Mouse (Mus musculus) macrophage (primary cell): Measurements from ENCODE around the gene Negr1. TPM values are rescaled to one million over a fixed set of nuclear protein-coding genes. Genes with fewer than 3 reads are reported as not detected.
"Not testable (repeated sequence)": the region's sequence is repeated elsewhere in the genome, so short reads cannot be mapped to it uniquely, and the experiment has no call there.

Source experiments
- H3K27ac ChIP-seq: fragments of 350-480 bp; formaldehyde crosslinking; 2 replicates; pipeline ENCODE4 v1.9.0; 2021
- H3K36me3 ChIP-seq: fragments of 350-480 bp; formaldehyde crosslinking; 2 replicates; pipeline ENCODE4 v1.9.0; 2021; ENCODE audit errors: inconsistent target
- H3K4me3 ChIP-seq: fragments of 350-480 bp; formaldehyde crosslinking; 2 replicates; pipeline ENCODE4 v1.9.0; 2021; ENCODE audit errors: inconsistent target
- H3K79me2 ChIP-seq: fragments of 350-480 bp; formaldehyde crosslinking; 2 replicates; pipeline ENCODE4 v1.9.0; 2021; ENCODE audit errors: inconsistent target
- WGBS: methylation state at CpG from one replicate; pipeline ENCODE4 v1.1.7; 2026; ENCODE audit warnings: inconsistent platforms; ENCODE audit not compliant: missing documents; 5-methylcytosine and 5-hydroxymethylcytosine counted together
- polyA plus RNA-seq: library from polyadenylated mRNA; stranded (reverse); fragments of 250-400 nt; gene quantifications from 3 replicates; pipeline ENCODE4 v1.2.4, GENCODE M21; 2018; ENCODE audit warnings: inconsistent platforms

Gene Negr1
- polyA plus RNA-seq, 1 experiment from 2014 or later = not detected

DNA sequence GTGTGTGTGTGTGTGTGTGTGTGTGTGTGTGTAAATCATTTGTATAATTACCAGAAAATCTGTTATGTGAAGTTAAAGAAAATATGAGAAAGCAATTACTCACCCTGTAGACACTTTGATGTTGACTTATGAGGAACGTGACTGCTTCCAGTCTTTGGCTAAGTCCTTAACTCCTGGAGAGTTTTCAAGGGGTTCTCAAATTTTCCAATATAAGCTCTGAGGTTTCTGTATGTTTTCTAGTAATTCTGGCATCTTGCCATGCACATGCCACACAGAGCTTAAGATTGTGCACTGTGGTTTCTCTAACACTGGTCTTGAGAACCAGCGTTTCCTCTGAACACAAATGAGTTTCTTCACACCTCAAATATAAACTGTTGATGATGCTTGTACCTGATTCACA, 460.0 kb downstream of the Negr1 start:
- H3K27ac ChIP-seq = no peak overlapping the region
- WGBS = 20% methylated on average over 2 of the region's 2 CpGs
- H3K4me3 ChIP-seq = no peak overlapping the region
- no peaks in the 10 kb centered on the region for H3K79me2 ChIP-seq
- no peaks in the 10 kb centered on the region for H3K36me3 ChIP-seq

DNA sequence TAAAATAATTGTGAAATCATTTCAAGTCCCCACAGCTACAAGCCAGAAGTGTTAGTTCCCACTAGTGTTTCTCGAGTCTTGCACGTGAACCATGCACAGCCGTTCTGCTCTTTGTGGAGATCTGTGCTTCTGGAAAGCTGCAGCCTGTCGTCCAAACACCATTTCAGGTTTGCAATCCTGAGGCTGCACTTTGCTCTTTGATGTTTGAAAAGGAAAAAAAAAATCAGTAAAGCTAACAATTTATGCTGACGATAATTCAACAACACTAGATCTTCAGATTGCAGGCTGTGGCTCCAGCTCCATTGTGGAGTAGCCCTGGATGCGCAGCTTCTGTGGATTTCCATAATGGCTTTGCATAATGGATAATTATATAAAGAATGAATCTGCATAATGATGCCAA, 463.0 kb downstream of the Negr1 start:
- Histone ChIP-seq H3K79me2 (no peaks in the 10 kb centered on the region), H3K4me3 (no peak overlapping the region), H3K27ac (no peak overlapping the region), H3K36me3 (no peaks in the 10 kb centered on the region)
- 86% methylated on average over 6 of the region's 6 CpGs for WGBS

DNA sequence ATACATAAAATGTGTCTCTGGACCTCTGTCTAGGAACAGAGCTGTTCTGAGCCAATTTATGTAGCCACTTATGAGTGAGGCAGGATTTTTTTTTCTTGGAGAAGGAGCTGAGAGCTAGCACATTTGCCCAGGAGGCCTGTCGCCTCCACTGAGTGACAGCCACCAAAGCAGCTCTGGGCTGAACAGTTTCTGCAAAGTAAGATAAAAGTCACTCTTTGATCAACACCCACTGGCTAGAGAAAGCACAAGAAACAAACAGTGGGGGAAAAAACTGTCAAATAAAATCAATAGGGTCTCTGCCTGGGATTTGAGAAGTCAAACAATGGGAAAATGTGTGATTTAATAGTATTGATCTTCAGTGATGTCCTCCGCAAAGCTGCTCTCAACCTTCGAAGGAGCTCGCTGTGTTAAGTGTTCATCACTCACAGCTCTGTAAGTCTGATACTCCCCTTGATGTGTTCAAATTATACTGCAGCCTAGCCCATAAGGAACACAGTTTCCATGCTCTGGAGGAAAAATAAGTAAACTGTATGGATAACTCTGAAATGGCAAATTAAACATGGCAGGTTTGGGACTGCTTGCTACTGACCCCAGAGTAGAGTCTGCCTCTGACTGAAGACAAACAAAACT, 470.0 kb downstream of the Negr1 start:
- no peak overlapping the region for H3K27ac ChIP-seq
- 85% methylated on average over 4 of the region's 4 CpGs for WGBS
- no peak overlapping the region for H3K4me3 ChIP-seq
- no peaks in the 10 kb centered on the region for H3K79me2 ChIP-seq
- H3K36me3 ChIP-seq = no peaks in the 10 kb centered on the region

DNA sequence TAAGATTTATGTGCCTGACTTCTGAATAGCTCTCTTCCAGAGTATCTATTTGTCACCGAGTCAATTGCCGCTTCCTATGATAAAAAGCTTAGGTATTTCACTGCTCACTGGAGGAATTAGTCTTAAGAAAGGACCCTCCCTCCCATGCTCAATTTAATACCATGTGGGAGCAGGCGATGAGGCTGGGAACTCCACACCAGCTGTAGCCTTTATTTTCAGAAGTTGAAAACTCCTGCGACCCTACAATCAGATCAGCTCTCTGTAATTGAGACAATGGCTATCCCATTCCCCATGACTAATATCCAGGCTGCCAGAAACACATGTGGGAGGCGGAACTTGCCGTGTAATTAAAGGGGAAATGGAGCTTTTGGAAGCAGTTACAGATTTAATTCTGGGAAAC, 474.4 kb downstream of the Negr1 start:
- no peak overlapping the region for H3K27ac ChIP-seq
- no peaks in the 10 kb centered on the region for H3K79me2 ChIP-seq
- H3K4me3 ChIP-seq = no peak overlapping the region
- H3K36me3 ChIP-seq = no peaks in the 10 kb centered on the region
- WGBS = 80% methylated on average over 6 of the region's 6 CpGs

DNA sequence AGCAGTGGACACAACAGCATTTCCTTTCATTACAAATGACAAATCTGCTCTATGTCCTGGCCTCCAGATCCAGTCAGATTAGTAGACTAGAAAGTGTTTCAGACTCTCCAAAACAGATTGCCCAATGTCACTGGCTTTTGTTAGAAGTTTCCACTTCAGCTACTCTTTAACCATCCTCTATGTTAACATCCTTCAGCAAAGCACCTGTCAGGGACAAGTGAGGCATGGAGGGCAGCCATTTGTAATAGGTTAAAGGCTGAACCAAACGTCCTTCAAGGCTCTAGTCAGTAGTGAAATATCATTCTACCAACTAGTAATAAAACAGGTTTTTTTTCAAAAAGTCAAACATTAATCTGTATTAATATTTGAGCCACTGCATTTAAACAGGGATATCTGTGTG, 475.0 kb downstream of the Negr1 start:
- Histone ChIP-seq H3K27ac (no peak overlapping the region), H3K4me3 (no peak overlapping the region), H3K36me3 (no peaks in the 10 kb centered on the region), H3K79me2 (no peaks in the 10 kb centered on the region)
- WGBS = 82% methylated on average over 1 of the region's 1 CpGs

DNA sequence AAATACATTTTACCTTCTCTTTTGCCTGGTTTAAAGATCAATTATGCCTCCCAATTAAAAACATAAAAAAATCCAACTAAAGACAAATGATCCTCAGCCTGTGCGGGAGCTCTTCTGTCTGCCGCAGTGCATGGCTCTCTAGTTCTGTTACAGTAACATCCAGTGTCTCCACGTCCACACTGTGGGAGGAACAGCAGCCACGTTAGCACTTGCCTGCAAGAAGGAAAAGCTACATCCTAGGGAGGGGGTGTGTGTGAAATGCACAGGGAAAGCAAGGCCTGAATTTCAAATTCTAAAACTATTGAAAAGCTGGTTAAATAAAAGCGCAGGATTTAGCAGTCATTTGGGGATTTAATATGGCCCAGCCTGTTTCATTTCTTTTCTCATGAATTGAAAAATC, 479.0 kb downstream of the Negr1 start:
- no peak overlapping the region for H3K4me3 ChIP-seq
- H3K79me2 ChIP-seq = no peaks in the 10 kb centered on the region
- H3K36me3 ChIP-seq = no peaks in the 10 kb centered on the region
- 74% methylated on average over 5 of the region's 5 CpGs for WGBS
- no peak overlapping the region for H3K27ac ChIP-seq

DNA sequence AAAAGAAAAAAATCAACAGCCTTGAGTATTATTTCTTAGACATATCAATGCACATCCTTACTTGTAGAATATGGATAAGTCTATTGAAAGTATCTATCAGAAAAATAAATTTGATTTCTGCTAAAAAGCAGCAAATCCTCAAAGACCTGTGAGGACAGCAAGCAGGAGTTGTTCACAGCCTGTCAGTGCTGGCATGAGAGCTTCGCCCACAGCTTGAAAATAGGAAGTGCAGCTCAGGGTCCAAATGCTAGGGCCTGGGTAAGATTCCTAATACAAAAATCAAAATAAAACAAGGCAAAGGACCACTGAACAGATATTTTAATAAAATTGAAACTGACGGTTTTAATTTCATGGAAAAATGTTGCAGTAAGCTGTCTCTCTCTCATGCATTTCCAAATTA, 483.0 kb downstream of the Negr1 start:
- Histone ChIP-seq H3K79me2 (no peaks in the 10 kb centered on the region), H3K4me3 (no peak overlapping the region), H3K36me3 (no peaks in the 10 kb centered on the region), H3K27ac (no peak overlapping the region)
- 76% methylated on average over 2 of the region's 2 CpGs for WGBS

DNA sequence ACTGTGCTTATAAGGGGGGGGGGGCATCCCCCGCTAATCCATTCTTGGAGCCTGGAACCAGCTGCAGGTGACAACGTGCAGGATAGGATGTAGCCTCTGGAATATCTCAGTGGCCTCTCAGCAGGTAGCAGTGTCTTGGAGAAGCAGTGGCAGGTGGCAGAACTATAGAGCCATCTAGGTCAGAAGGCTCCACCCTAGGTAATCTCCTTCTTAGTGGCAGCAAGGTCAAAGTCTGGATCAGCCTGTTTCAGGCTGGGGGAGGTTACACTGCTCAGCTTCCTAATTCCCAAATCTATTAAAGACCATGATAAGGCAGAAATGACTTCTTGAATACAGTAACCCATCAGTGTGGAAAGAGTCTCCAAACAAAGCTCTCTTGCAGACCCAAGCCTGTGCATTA, 502.8 kb downstream of the Negr1 start:
- H3K4me3 ChIP-seq, H3K36me3 ChIP-seq, H3K27ac ChIP-seq, H3K79me2 ChIP-seq: not testable (repeated sequence)
- WGBS = 71% methylated on average over 2 of the region's 2 CpGs

DNA sequence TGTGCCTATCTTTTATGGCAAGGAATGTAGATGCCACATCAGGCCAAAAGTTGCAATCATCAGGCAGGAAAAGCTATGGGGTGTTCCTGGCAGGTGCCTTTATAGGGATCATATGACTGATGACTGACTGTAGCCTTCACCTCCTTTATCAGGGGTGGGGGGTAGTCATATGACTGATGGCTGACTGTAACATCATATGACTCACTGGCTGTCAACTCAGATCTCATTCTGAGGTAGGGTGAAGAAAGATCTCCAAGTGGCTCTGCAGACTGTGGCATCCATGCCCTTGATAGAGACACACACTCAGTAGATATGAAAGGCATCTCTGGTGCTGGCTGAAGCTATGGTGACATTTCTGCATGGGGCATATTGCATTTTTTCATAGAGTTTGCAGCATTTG, 504.7 kb downstream of the Negr1 start:
- H3K4me3 ChIP-seq = no peak overlapping the region
- H3K79me2 ChIP-seq = no peaks in the 10 kb centered on the region
- H3K36me3 ChIP-seq = no peaks in the 10 kb centered on the region
- no peak overlapping the region for H3K27ac ChIP-seq

DNA sequence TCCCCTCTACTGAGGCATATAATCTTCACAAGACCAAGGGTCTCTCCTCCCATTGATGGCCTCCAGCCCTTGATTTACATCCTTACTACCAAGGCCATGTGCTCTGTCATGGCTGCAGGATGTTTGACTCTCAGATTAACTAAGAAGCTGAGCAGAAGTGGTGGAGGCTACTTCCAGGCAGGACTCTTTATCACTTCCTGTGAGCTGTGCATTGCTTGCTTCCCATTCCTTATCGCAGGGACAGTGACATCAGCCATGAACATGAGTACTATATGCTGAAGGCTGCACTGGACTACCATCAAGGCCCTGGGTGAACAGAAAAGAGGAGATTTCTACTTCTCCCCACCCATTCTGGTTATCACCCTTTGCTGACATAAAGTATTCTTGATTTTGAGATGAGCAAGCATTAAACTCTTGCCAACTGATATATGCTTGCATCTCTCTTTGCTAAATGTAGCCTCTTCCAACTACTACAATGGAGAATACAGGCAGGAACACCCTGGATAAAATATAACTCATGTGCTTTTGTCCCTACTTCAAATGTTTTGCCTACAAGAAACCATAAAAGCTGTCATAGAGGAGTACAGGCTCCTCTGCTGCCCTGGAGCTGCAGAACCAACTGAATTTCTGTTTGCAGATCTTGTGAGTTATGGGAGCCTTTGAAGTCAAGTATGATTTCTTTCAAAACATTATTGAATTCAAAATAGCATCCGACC, 517.8 kb downstream of the Negr1 start:
- H3K27ac ChIP-seq = no peak overlapping the region
- WGBS = 33% methylated on average over 2 of the region's 2 CpGs
- H3K79me2 ChIP-seq = no peaks in the 10 kb centered on the region
- H3K4me3 ChIP-seq = no peak overlapping the region
- H3K36me3 ChIP-seq = no peaks in the 10 kb centered on the region

DNA sequence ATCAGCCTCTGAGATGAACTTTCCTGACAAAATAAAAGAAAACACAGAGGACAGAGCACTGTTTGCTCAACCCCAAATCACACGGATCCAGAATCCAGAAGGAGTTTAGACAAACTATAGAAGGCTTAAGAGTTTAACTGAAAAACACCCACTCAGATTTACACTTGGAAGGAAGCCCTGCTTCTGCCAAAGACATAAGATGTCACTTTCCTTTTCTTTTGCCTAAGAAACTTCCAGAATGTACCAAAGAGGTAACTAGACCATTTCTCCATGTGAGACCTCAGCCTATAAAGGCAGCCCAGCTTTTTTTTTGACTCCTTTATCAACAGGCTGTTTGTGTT, 518.3 kb downstream of the Negr1 start:
- 90% methylated on average over 1 of the region's 1 CpGs for WGBS

DNA sequence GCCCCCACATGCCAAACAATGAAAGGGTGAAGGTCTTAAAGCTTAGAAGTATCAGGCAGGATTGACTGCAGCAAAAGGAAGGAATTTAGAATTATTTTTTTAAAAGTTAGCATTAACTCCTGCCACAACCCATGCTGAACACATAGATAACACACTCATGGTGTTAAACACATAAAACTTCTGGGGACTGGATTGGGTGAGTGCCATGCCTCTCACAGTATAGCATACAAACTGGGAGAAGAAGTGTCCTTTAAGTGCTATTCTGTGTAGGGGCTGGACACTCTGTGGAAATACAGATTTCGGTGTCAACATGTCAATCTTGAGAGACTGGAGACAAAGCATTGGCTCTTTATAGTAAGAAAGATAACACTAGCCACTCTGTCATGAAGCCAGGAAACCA, 519.0 kb downstream of the Negr1 start:
- WGBS = 88% methylated on average over 1 of the region's 1 CpGs
- H3K36me3 ChIP-seq = no peaks in the 10 kb centered on the region
- H3K27ac ChIP-seq = no peak overlapping the region
- no peaks in the 10 kb centered on the region for H3K79me2 ChIP-seq
- no peak overlapping the region for H3K4me3 ChIP-seq

More for the DNA sequence above, 518.3 kb downstream of the Negr1 start:
- no peaks in the 10 kb centered on the region for H3K36me3 ChIP-seq
- no peak overlapping the region for H3K4me3 ChIP-seq
- no peaks in the 10 kb centered on the region for H3K79me2 ChIP-seq
- no peak overlapping the region for H3K27ac ChIP-seq

DNA sequence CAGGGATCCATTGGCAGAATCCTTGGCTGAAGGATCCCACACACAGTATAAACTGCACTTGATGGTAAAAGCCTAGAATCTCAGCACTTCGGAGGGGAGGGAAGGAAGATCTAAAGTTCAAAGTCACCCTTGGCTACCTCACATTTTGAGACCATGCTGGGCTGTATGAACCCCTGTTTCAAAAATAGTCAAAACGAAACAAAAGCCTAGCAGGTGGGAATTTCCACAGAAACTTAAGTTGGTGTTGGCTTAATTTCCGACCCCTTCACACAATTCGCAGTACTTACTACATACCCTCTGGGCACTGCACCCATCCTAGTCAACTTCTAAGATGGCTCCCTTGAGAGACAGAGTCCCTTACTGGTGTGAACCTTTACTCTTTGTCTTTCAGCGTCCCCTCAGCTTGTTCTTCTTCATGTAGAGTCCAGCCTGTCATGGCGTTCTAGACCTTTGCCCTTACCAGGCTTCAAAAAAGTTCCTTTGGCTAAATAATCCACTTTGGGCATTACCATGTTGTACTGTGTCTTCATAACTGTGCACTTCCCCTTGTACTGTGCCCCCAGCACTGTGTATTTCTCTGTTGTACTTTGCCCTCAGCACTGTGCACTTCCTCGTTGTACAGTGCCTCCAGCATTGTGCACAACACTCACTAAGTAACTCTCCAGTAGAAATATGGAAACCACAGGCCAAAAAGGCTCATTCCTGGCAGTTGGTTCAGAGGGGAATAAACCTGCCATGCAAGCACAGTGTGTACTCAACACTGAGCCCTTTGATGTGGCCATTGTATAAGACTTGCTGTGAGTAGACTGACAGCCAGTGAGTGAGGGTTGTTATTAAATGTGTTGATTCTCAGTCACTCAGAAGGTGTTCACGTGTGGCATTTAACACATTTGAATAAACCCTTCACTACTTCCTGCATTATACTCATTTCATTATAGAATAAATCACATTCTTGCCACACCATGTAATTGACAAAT, 521.5 kb downstream of the Negr1 start:
- Histone ChIP-seq H3K27ac (no peak overlapping the region), H3K79me2 (no peaks in the 10 kb centered on the region), H3K36me3 (no peaks in the 10 kb centered on the region), H3K4me3 (no peak overlapping the region)
- WGBS = 74% methylated on average over 8 of the region's 8 CpGs

DNA sequence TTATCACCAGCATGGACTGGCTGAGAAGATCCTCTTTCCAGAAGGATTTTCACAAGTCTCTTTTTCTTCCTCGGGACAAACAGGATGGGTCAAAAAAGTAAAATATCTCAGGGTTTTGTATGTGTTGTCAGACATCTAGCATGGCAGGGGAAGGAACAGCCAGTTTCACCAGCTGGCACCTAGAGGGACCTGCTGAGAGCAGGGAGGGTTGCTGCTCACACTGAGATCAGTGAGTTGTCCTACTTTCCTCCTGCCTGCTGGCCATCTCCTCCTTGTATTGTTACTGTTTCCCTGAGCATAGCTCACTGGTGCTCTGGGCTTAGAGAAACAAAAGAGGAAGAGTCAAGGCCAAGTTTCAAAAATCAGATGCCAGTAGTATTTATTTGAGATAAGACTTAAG, 523.6 kb downstream of the Negr1 start:
- no peaks in the 10 kb centered on the region for H3K36me3 ChIP-seq
- 50% methylated on average over 1 of the region's 1 CpGs for WGBS
- H3K4me3 ChIP-seq = no peak overlapping the region
- no peak overlapping the region for H3K27ac ChIP-seq
- no peaks in the 10 kb centered on the region for H3K79me2 ChIP-seq

DNA sequence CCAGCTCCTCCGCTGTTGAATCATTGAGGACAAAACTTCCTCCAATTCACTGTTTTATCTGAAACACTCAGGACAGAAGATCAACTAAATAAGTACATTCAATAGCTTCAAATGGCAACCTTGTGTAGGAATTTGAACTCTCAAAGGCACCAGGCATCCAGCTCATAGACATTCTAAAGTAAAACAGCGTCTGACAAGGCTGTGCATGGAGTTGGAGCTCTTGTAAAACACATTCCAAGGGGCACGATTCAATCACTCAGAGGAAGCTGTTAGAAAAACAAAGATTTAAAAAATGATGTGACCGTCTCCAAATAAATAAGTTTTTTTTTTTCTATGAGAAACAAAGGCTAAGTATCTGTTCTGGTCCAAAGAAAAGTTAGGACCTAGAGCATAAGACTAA, 528.5 kb downstream of the Negr1 start:
- Histone ChIP-seq H3K79me2 (no peaks in the 10 kb centered on the region), H3K27ac (no peak overlapping the region), H3K4me3 (no peak overlapping the region), H3K36me3 (no peaks in the 10 kb centered on the region)
- WGBS = 35% methylated on average over 4 of the region's 4 CpGs
